17 mouse cellular contexts compared by ENCODE assay signal in the genomic region with DNA sequence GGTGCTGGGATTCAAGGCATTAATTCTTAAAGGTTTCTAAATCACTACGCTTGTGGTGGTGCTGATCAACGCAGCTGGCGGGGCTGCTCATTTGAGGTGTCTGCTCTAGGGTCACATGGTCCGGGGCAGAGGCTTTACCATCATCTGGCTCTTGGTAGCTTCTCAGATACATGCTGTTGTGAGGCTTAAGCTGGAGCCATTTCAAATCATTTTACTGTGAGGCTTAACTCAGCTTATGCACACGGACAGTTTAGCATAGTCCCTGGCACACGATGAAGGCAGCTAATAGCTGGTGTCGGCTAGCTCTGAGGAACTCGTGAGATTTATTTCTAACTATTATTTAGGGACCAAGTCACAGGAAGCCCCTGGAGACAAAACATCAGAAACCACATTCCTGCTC.
DNase-seq lines count a peak whose midpoint lies in the region; ATAC-seq and TF ChIP-seq lines count a peak whose summit lies in the region.
"Had no signal": no experiment of that assay in that cellular context is flagged by ENCODE, and none has a peak within 500 bp of the region (broad histone marks: within the 10 kb centered on the region; RNA-seq: fewer than 3 reads in every experiment).

No protein-coding gene starts in this region.

- peak overlapping the region; percentile 72 for H3K27ac ChIP-seq in forebrain, embryonic 13.5 days
- H3K27ac ChIP-seq in forebrain, embryonic 10.5 days, result no peak overlapping the region
- peak overlapping the region; percentile 55; the same call in 1 of the 2 replicates for H3K27ac ChIP-seq in midbrain, embryonic 14.5 days (replicated peaks; ENCODE audit: low read depth, low read length)
- H3K27ac ChIP-seq in midbrain, embryonic 10.5 days (replicated peaks), result no peak overlapping the region
- H3K27ac ChIP-seq in hindbrain, postnatal 0 days, result no peak overlapping the region
- H3K27ac ChIP-seq: embryonic facial prominence, embryonic 12.5 days; gastrocnemius, adult 2 months; heart, adult 2 months; liver, embryonic 13.5 days had no signal

- ATAC-seq in forebrain, embryonic 13.5 days, result peak; percentile 68
- ATAC-seq in midbrain, embryonic 14.5 days (ENCODE audit: low FRiP score, low TSS enrichment), result no peak
- peak; percentile 70 for ATAC-seq in hindbrain, postnatal 0 days
- ATAC-seq in granulocyte monocyte progenitor cell, adult 5-6 weeks (replicated peaks; ENCODE audit: poor library complexity, severe bottlenecking), result no peak
- ATAC-seq: intestine, embryonic 16.5 days; lung, postnatal 0 days; Patski had no signal

- peaks cover 6% of the 10 kb centered on the region; the same call in 1 of the 2 replicates for H3K9me3 ChIP-seq in forebrain, embryonic 13.5 days (replicated peaks)
- peaks cover 7% of the 10 kb centered on the region; the same call in 1 of the 2 replicates for H3K9me3 ChIP-seq in forebrain, embryonic 10.5 days
- H3K9me3 ChIP-seq in midbrain, embryonic 14.5 days (ENCODE audit: control insufficient read depth, low read length), result peaks cover 2% of the 10 kb centered on the region; the same call in 1 of the 2 replicates
- peaks cover 6% of the 10 kb centered on the region for H3K9me3 ChIP-seq in midbrain, embryonic 10.5 days (replicated peaks)
- H3K9me3 ChIP-seq in hindbrain, postnatal 0 days (ENCODE audit: low read length), result no peaks in the 10 kb centered on the region
- H3K9me3 ChIP-seq: liver, embryonic 13.5 days had no signal

- no peak for DNase-seq in forebrain, embryonic 10.5 days (ENCODE audit: extremely low spot score, low spot score)
- peak; percentile 59 for DNase-seq in midbrain, embryonic 14.5 days
- DNase-seq in midbrain, embryonic 10.5 days (ENCODE audit: low spot score), result no peak
- DNase-seq in hindbrain, postnatal 0 days (ENCODE audit: low spot score), result peak; percentile 67
- DNase-seq in retina, postnatal 7 days (ENCODE audit: low read depth, low spot score), result peak; percentile 24
- DNase-seq in thymus, adult 18-20 months, result no peak
- DNase-seq: gastrocnemius, adult 2 months; heart, adult 2 months; liver, embryonic 13.5 days; thymus, postnatal 4 days had no signal

- peaks cover 8% of the 10 kb centered on the region for H3K36me3 ChIP-seq in forebrain, embryonic 13.5 days (ENCODE audit: poor library complexity, severe bottlenecking)
- H3K36me3 ChIP-seq in forebrain, embryonic 10.5 days (replicated peaks), result peaks cover 5% of the 10 kb centered on the region; the same call in 1 of the 2 replicates
- H3K36me3 ChIP-seq in midbrain, embryonic 14.5 days (ENCODE audit: control insufficient read depth, insufficient read depth, low read length), result no peaks in the 10 kb centered on the region
- H3K36me3 ChIP-seq in midbrain, embryonic 10.5 days, result peaks cover 8% of the 10 kb centered on the region
- no peaks in the 10 kb centered on the region for H3K36me3 ChIP-seq in hindbrain, postnatal 0 days (ENCODE audit: insufficient read depth, low read length)
- H3K36me3 ChIP-seq: embryonic facial prominence, embryonic 12.5 days; liver, embryonic 13.5 days had no signal

- 51% methylated on average over 8 of the region's 8 CpGs for WGBS in forebrain, embryonic 13.5 days
- 87% methylated on average over 8 of the region's 8 CpGs for WGBS in forebrain, embryonic 10.5 days
- WGBS in midbrain, embryonic 14.5 days, result 62% methylated on average over 8 of the region's 8 CpGs
- 87% methylated on average over 8 of the region's 8 CpGs for WGBS in midbrain, embryonic 10.5 days
- WGBS in hindbrain, postnatal 0 days, result 33% methylated on average over 8 of the region's 8 CpGs

- no peak for TF ChIP-seq CTCF in hindbrain, postnatal 0 days (IDR thresholded peaks at IDR 0.05; ENCODE audit: low read depth)

- H3K4me1 ChIP-seq in forebrain, embryonic 13.5 days, result peaks cover 60% of the 10 kb centered on the region
- H3K4me1 ChIP-seq in forebrain, embryonic 10.5 days, result peaks cover 24% of the 10 kb centered on the region
- H3K4me1 ChIP-seq in midbrain, embryonic 14.5 days (ENCODE audit: control insufficient read depth, insufficient read depth, low read length), result peaks cover 25% of the 10 kb centered on the region
- H3K4me1 ChIP-seq in midbrain, embryonic 10.5 days, result peaks cover 30% of the 10 kb centered on the region
- peaks cover 3% of the 10 kb centered on the region for H3K4me1 ChIP-seq in hindbrain, postnatal 0 days (ENCODE audit: insufficient read depth, low read length)
- H3K4me1 ChIP-seq: liver, embryonic 13.5 days; megakaryocyte, embryonic 14.5 days had no signal

- H3K4me2 ChIP-seq in forebrain, embryonic 13.5 days, result no peak overlapping the region
- no peak overlapping the region for H3K4me2 ChIP-seq in midbrain, embryonic 14.5 days (ENCODE audit: low read length)
- H3K4me2 ChIP-seq in hindbrain, postnatal 0 days (ENCODE audit: low read depth, low read length), result no peak overlapping the region
- H3K4me2 ChIP-seq: embryonic facial prominence, embryonic 12.5 days; liver, embryonic 13.5 days had no signal

- no peaks in the 10 kb centered on the region for H3K27me3 ChIP-seq in forebrain, embryonic 13.5 days
- no peaks in the 10 kb centered on the region for H3K27me3 ChIP-seq in forebrain, embryonic 10.5 days (ENCODE audit: poor library complexity, severe bottlenecking)
- H3K27me3 ChIP-seq in midbrain, embryonic 14.5 days (ENCODE audit: control insufficient read depth, insufficient read depth, low read length), result no peaks in the 10 kb centered on the region
- no peaks in the 10 kb centered on the region for H3K27me3 ChIP-seq in midbrain, embryonic 10.5 days (ENCODE audit: low read depth, poor library complexity, severe bottlenecking)
- H3K27me3 ChIP-seq in hindbrain, postnatal 0 days (ENCODE audit: insufficient read depth, low read length), result no peaks in the 10 kb centered on the region
- H3K27me3 ChIP-seq: embryonic facial prominence, embryonic 12.5 days; liver, embryonic 13.5 days had no signal

- H3K9ac ChIP-seq in forebrain, embryonic 13.5 days, result no peak overlapping the region
- no peak overlapping the region for H3K9ac ChIP-seq in midbrain, embryonic 14.5 days (replicated peaks; ENCODE audit: low read length)
- no peak overlapping the region for H3K9ac ChIP-seq in hindbrain, postnatal 0 days (replicated peaks; ENCODE audit: low read length)
- H3K9ac ChIP-seq: embryonic facial prominence, embryonic 12.5 days; liver, embryonic 13.5 days had no signal

- H3K4me3 ChIP-seq in forebrain, embryonic 13.5 days, result no peak overlapping the region
- no peak overlapping the region for H3K4me3 ChIP-seq in forebrain, embryonic 10.5 days
- H3K4me3 ChIP-seq in midbrain, embryonic 14.5 days (replicated peaks; ENCODE audit: low read depth, low read length), result no peak overlapping the region
- H3K4me3 ChIP-seq in midbrain, embryonic 10.5 days, result no peak overlapping the region
- H3K4me3 ChIP-seq in hindbrain, postnatal 0 days (ENCODE audit: low read length), result no peak overlapping the region
- H3K4me3 ChIP-seq: embryonic facial prominence, embryonic 12.5 days; gastrocnemius, adult 2 months; heart, adult 2 months; liver, embryonic 13.5 days; megakaryocyte, embryonic 14.5 days had no signal

Comparison
In these comparisons a context has a peak if more than half of its experiments do, and no peak if none do; other contexts are left out.
1. H3K27ac ChIP-seq: peak in forebrain, embryonic 13.5 days (single experiment) and midbrain, embryonic 14.5 days (single experiment); none in forebrain, embryonic 10.5 days (single experiment), midbrain, embryonic 10.5 days (single experiment) and hindbrain, postnatal 0 days (single experiment).
2. DNase-seq: peak in midbrain, embryonic 14.5 days (single experiment), hindbrain, postnatal 0 days (single experiment) and retina, postnatal 7 days (single experiment); none in forebrain, embryonic 10.5 days (single experiment), midbrain, embryonic 10.5 days (single experiment) and thymus, adult 18-20 months (0 of 2).
3. ATAC-seq: peak in forebrain, embryonic 13.5 days (single experiment) and hindbrain, postnatal 0 days (single experiment); none in midbrain, embryonic 14.5 days (single experiment) and granulocyte monocyte progenitor cell, adult 5-6 weeks (single experiment).